Mouse (Mus musculus) lung, postnatal 4 days (tissue): ENCODE results near the gene Tlnrd1.

ENCODE experiments used
- DNase-seq, 2 experiments: peaks; one replicate each; pipeline ENCODE4 v3.0.0; 2021

Tlnrd1 gene

DNA sequence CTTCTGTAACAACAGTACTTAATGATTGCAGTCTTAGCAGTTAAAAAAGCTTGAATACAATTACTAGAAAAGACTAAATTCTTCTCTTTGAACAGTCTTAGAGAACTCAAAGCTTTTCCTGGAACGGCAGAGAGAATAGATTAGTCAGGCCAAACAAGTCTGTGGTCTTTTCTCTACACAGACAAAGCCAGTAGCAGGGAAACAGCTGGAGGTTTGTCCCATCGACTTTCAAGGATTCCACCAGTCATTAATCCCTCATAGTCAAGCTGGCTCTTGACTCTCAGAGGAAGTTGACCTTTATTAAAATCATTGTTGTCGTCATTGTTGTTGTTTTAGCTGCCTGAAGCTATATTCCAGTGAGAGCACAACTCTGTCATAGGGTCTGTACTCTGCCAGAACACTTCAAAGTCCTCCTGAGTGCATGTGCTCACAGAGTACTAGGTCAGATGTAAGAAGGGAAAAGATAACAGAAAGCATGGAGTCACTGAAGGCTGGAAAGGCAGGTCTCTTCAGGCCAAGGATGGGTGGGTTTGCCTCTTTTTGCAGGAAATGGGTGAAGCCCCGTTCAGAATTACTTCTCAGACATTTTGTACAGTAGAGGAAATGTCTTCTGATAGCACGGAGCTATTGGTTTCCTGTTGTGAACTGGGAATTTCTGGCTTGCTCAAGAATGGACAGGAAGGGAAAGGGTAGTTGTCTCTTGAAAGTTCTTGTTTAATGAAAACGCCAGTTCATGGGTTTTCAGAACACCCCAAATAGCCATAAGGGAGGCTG lies 41.4 kb downstream of the Tlnrd1 start:
- DNase-seq, result no peak

DNA sequence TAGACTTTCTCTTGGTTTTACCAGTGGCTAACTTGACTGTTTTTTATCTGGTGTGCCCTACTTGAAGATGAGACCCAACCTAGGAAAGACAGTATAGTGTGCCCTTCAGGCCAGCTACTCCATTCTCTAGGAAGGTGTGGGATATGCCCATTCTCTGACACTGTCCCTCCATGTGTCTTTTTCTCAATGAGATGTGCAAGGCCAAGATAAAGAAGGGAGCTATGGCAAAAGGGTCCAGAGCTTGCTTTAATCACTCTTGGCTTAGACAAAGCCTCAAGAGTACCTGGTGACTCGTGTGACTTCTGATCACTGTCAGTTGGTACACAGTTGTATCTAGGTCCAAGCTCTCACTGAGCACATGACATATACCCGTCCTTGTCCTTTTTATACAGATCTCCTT lies 44.0 kb downstream of the Tlnrd1 start:
- no peak for DNase-seq

DNA sequence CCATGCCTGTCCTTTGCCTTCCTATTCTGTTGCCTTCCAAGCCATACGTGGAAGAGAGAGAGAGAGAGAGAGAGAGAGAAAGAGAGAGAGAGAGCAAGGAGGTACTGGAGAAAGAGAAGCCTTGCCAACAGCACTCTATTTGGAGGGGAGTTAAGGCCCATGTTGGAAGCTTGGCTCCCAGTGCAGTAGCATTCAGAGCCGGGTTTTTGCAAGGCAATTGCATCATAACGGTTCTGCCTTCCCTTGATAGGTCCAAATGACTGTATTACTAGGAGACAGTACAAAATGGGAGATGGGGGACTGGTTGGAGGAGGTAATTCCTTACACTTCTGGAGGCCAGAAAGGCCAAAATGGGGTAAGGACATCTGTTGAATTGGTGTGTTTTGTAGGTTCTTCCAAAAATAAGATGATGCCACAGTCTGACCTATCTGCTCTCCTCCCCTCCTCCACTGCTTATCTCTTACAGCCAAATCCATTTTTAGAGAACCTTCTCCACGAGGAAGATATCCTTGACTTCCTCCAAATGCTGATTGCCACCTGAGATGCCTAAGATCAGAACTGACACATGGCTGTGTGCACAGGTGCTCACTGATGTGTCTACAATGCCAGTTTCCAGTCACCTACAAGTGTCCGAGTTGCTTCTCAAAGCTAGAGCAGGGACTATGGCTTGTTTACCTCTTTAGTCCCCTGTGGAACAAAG lies 45.4 kb downstream of the Tlnrd1 start:
- no peak for DNase-seq
